Mouse (Mus musculus) embryonic facial prominence, embryonic 11.5 days (tissue): Measurements from ENCODE around the gene Dtymk. TPM values are rescaled to one million over a fixed set of nuclear protein-coding genes. Genes with fewer than 3 reads are reported as not detected.

ENCODE experiments used
- ATAC-seq: fragments of 200-750 bp; cut with Nextera tagmentation; replicated peaks from 2 replicates; pipeline ENCODE4 v1.8.0; 2017; ENCODE audit warnings: low read depth; ENCODE audit not compliant: insufficient number of reproducible peaks, low FRiP score, low TSS enrichment
- DNase-seq: peaks from one replicate; pipeline ENCODE4 v3.0.0-alpha.2; 2015; ENCODE audit warnings: low spot score
- H3K27ac ChIP-seq: fragments of 300-500 bp; sonication (generic); replicated peaks from 2 replicates; pipeline ENCODE4 v1.5.1; 2014; ENCODE audit warnings: mild to moderate bottlenecking, low read depth, low read length, control low read depth
- H3K27me3 ChIP-seq: fragments of 300-500 bp; sonication (generic); 2 replicates; pipeline ENCODE4 v1.6.1; 2014; ENCODE audit warnings: mild to moderate bottlenecking, low read length, moderate library complexity, mixed read lengths; ENCODE audit not compliant: control insufficient read depth, insufficient read depth
- H3K36me3 ChIP-seq: fragments of 300-500 bp; sonication (generic); replicated peaks from 2 replicates; pipeline ENCODE4 v1.6.1; 2014; ENCODE audit warnings: low read depth, mild to moderate bottlenecking, low read length, moderate library complexity, mixed read lengths; ENCODE audit not compliant: control insufficient read depth, insufficient read depth
- H3K4me1 ChIP-seq: fragments of 300-500 bp; sonication (generic); 2 replicates; pipeline ENCODE4 v1.6.1; 2014; ENCODE audit warnings: low read length, mixed read lengths; ENCODE audit not compliant: control insufficient read depth, insufficient read depth
- H3K4me2 ChIP-seq: fragments of 300-500 bp; sonication (generic); 2 replicates; pipeline ENCODE4 v1.6.1; 2014; ENCODE audit warnings: low read depth, mild to moderate bottlenecking, control low read depth, low read length, moderate library complexity
- H3K4me3 ChIP-seq: fragments of 300-500 bp; sonication (generic); 2 replicates; pipeline ENCODE4 v1.5.1; 2014; ENCODE audit warnings: low read depth, low read length, control low read depth
- H3K9ac ChIP-seq: fragments of 300-500 bp; sonication (generic); replicated peaks from 2 replicates; pipeline ENCODE4 v1.6.1; 2014; ENCODE audit warnings: mild to moderate bottlenecking, control low read depth, low read length
- H3K9me3 ChIP-seq: fragments of 300-500 bp; sonication (generic); replicated peaks from 2 replicates; pipeline ENCODE4 v1.6.1; 2016; ENCODE audit warnings: mild to moderate bottlenecking, low read length, inconsistent platforms, mixed read lengths; ENCODE audit not compliant: control insufficient read depth
- WGBS: fragments of 180-500 bp; shearing (Covaris S2); extraction: QIAGEN DNeasy Blood & Tissue Kit; methylation state at CpG from one replicate; pipeline ENCODE4 v1.1.7; 2014; 5-methylcytosine and 5-hydroxymethylcytosine counted together
- polyA plus RNA-seq: library from polyadenylated mRNA; unstranded; fragments of >200 nt; fragmentation: Nextera tagmentation; extraction: Ambion mirVana; gene quantifications from 2 replicates; pipeline ENCODE4 v1.2.1, GENCODE M21; 2014

Dtymk gene
- polyA plus RNA-seq, 1 experiment from 2014 or later = 272 TPM

GRCm38 (mm10) chr1:93817823-93818532 is 16.2 kb upstream of the Dtymk start:
- H3K27ac ChIP-seq = no peak overlapping the region
- no peaks in the 10 kb centered on the region for H3K27me3 ChIP-seq
- no peak overlapping the region for H3K4me2 ChIP-seq
- no peaks in the 10 kb centered on the region for H3K9me3 ChIP-seq
- H3K4me3 ChIP-seq = no peak overlapping the region
- no peaks in the 10 kb centered on the region for H3K4me1 ChIP-seq
- H3K9ac ChIP-seq = no peak overlapping the region
- H3K36me3 ChIP-seq = peaks cover 18% of the 10 kb centered on the region
- DNase-seq (no peak), ATAC-seq (no peak)
- 90% methylated on average over 8 of the region's 8 CpGs for WGBS

- Histone ChIP-seq H3K4me3 (no peak overlapping the region), H3K9ac (no peak overlapping the region), H3K36me3 (peaks cover 18% of the 10 kb centered on the region), H3K4me1 (no peaks in the 10 kb centered on the region), H3K27ac (no peak overlapping the region), H3K9me3 (no peaks in the 10 kb centered on the region), H3K27me3 (no peaks in the 10 kb centered on the region), H3K4me2 (no peak overlapping the region)
- 90% methylated on average over 8 of the region's 8 CpGs for WGBS
- ATAC-seq (no peak), DNase-seq (no peak)
Observed at GRCm38 (mm10) chr1:93811495-93812039, 9.8 kb upstream of the Dtymk start.

GRCm38 (mm10) chr1:93810011-93810410 is 8.3 kb upstream of the Dtymk start:
- H3K36me3 ChIP-seq = peaks cover 15% of the 10 kb centered on the region
- no peak for DNase-seq
- H3K4me2 ChIP-seq = no peak overlapping the region
- ATAC-seq = no peak
- no peak overlapping the region for H3K9ac ChIP-seq
- H3K27ac ChIP-seq = no peak overlapping the region
- H3K9me3 ChIP-seq = no peaks in the 10 kb centered on the region
- no peak overlapping the region for H3K4me3 ChIP-seq
- no peaks in the 10 kb centered on the region for H3K27me3 ChIP-seq
- 89% methylated on average over 3 of the region's 3 CpGs for WGBS
- H3K4me1 ChIP-seq = no peaks in the 10 kb centered on the region

GRCm38 (mm10) chr1:93808871-93809270 is 7.1 kb upstream of the Dtymk start:
- no peak overlapping the region for H3K9ac ChIP-seq
- no peak for DNase-seq
- 96% methylated on average over 4 of the region's 4 CpGs for WGBS
- peaks cover 3% of the 10 kb centered on the region; the same call in 1 of the 2 replicates for H3K4me1 ChIP-seq
- H3K36me3 ChIP-seq = peaks cover 15% of the 10 kb centered on the region
- no peak for ATAC-seq
- no peak overlapping the region for H3K4me3 ChIP-seq
- no peak overlapping the region for H3K27ac ChIP-seq
- no peaks in the 10 kb centered on the region for H3K9me3 ChIP-seq
- no peaks in the 10 kb centered on the region for H3K27me3 ChIP-seq
- no peak overlapping the region for H3K4me2 ChIP-seq

GRCm38 (mm10) chr1:93805221-93805951 is 3.7 kb upstream of the Dtymk start:
- Histone ChIP-seq H3K4me3 (no peak overlapping the region), H3K9me3 (no peaks in the 10 kb centered on the region), H3K27ac (no peak overlapping the region), H3K36me3 (peaks cover 2% of the 10 kb centered on the region; the same call in 1 of the 2 replicates), H3K27me3 (no peaks in the 10 kb centered on the region), H3K4me2 (no peak overlapping the region), H3K4me1 (peaks cover 3% of the 10 kb centered on the region; the same call in 1 of the 2 replicates), H3K9ac (no peak overlapping the region)
- ATAC-seq (no peak), DNase-seq (no peak)
- WGBS = 83% methylated on average over 5 of the region's 5 CpGs

- Histone ChIP-seq H3K27ac (no peak overlapping the region), H3K36me3 (peaks cover 2% of the 10 kb centered on the region; the same call in 1 of the 2 replicates)
- no peak for ATAC-seq
Observed at GRCm38 (mm10) chr1:93804818-93805217, 3.1 kb upstream of the Dtymk start.

GRCm38 (mm10) chr1:93803556-93804507 is 2.1 kb upstream of the Dtymk start, which contains the start of gene Ing5:
TSS of gene Ing5 (plus strand) at chr1:93803965.
- Histone ChIP-seq H3K27ac (peak within 1 kb of the TSS; percentile 93), H3K4me2 (peak within 1 kb of the TSS; percentile 52), H3K9ac (peak within 1 kb of the TSS; percentile 88), H3K27me3 (no peaks in the 10 kb centered on the region), H3K9me3 (no peaks in the 10 kb centered on the region), H3K4me3 (peak within 1 kb of the TSS; percentile 75), H3K36me3 (peaks cover under 1% of the 10 kb centered on the region; the same call in 1 of the 2 replicates), H3K4me1 (peaks cover 3% of the 10 kb centered on the region; the same call in 1 of the 2 replicates)
- DNase-seq (peak; percentile 97), ATAC-seq (peak; percentile 89)
- WGBS = under 1% methylated on average over 90 of the region's 94 CpGs

More at GRCm38 (mm10) chr1:93804818-93805217, 3.1 kb upstream of the Dtymk start:
- no peak overlapping the region for H3K9ac ChIP-seq
- H3K4me2 ChIP-seq = peak overlapping the region; percentile 52
- H3K9me3 ChIP-seq = no peaks in the 10 kb centered on the region
- no peak for DNase-seq
- no peaks in the 10 kb centered on the region for H3K27me3 ChIP-seq
- WGBS = 82% methylated on average over 4 of the region's 4 CpGs
- H3K4me1 ChIP-seq = peaks cover 3% of the 10 kb centered on the region; the same call in 1 of the 2 replicates
- peak overlapping the region; percentile 75; the same call in 1 of the 2 replicates for H3K4me3 ChIP-seq
